Mouse (Mus musculus): Measurements from ENCODE around the gene Krt23. TPM values are rescaled to one million over a fixed set of nuclear protein-coding genes. Genes with fewer than 3 reads are reported as not detected.

The Krt23 gene
- polyA plus RNA-seq, 1 experiment from 2014 or later, result not detected

DNA sequence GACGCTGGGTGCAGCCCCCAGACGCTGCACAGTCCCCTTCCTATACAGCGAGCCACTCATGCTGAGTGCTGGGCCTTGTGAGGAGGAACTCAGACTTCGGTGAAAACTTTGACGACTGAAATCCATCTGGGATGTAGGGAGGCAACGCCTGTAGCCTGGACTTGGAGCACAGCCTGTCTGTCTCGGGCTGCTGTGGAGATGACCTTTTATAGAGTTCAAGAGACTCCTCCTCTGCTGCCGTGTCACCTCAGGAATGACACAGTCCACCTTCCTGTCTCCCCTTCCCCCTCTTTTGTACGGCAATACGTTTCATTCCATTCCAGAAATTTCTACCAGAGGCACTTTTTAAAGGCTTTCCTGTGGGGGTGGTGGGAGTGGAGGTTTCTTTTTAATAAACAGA lies 55.0 kb downstream of the Krt23 start, which contains the start of gene Krt20:
TSS of gene Krt20 (minus strand) at position 179 of the 400 bp plus-strand sequence.
- H3K9me3 ChIP-seq, result no peaks in the 10 kb centered on the region
- no peak within 1 kb of the TSS for H3K4me3 ChIP-seq
- no peaks in the 10 kb centered on the region for H3K36me3 ChIP-seq
- H3K27ac ChIP-seq, result no peak within 1 kb of the TSS
- no peak for DNase-seq (ENCODE audit: low spot score)
- no peaks in the 10 kb centered on the region for H3K27me3 ChIP-seq (ENCODE audit: insufficient read depth, poor library complexity, severe bottlenecking)
- whole genome bisulfite sequencing, result 62% methylated on average over 10 of the region's 10 CpGs
- 0 out of 2 replicates have a peak, but pooled peaks cover 4% of the 10 kb centered on the region for H3K4me1 ChIP-seq (replicated peaks)

DNA sequence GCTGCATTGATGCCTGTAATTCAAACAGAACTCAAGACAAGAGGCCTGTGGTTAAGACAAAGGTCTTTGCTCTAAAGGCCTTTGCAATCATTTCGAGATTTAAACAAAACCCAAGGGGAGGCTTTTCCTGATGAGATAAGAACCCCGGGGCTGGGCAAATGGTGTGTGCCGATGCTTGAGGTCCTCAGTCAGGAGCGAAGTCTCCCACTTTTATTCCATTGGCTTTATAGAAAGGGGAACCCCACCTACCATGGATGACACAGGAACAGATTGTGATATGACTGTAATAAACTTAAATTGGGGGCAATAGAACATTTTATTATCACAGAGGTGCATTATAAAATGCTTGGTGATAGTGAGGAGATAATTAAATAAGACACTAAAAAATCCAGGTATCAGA lies 56.3 kb downstream of the Krt23 start:
- DNase-seq (ENCODE audit: low spot score), result no peak
- H3K27ac ChIP-seq, result no peak overlapping the region
- no peaks in the 10 kb centered on the region for H3K27me3 ChIP-seq (ENCODE audit: insufficient read depth, poor library complexity, severe bottlenecking)
- WGBS, result 75% methylated on average over 4 of the region's 4 CpGs
- H3K4me3 ChIP-seq, result no peak overlapping the region
- H3K4me1 ChIP-seq (replicated peaks), result 0 out of 2 replicates have a peak, but pooled peaks cover 4% of the 10 kb centered on the region
- H3K9me3 ChIP-seq, result no peaks in the 10 kb centered on the region
- H3K36me3 ChIP-seq, result no peaks in the 10 kb centered on the region

DNA sequence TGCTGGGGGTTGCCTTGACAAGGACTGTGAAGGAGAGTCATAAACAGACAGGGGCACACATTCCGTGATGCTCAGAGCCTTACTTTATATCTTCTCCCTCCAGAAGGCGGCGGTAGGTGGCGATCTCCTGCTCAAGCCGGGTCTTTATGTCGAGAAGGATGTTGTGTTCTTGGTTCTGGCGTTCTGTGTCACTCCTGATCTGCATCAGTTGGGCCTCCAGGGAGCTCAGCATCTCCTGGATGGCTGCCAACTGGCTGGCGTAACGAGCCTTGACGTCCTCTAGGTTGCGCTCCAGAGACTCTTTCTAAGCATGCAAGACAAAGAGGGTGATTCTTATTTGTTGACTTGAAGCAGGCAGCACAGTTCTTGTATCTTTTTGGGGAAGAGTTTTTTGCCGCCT lies 62.3 kb downstream of the Krt23 start:
- DNase-seq (ENCODE audit: low spot score), result peak; percentile 10
- WGBS, result 57% methylated on average over 12 of the region's 12 CpGs
- Histone ChIP-seq H3K9me3 (no peaks in the 10 kb centered on the region), H3K36me3 (no peaks in the 10 kb centered on the region), H3K4me1 (replicated peaks) (0 out of 2 replicates have a peak, but pooled peaks cover 3% of the 10 kb centered on the region), H3K27ac (no peak overlapping the region), H3K27me3 (ENCODE audit: insufficient read depth, poor library complexity, severe bottlenecking) (no peaks in the 10 kb centered on the region; the same call in 1 of the 2 replicates), H3K4me3 (no peak overlapping the region)

Other genes starting within 250 kb of the Krt23 start
- gene Krt222, start 249.1 kb downstream of the Krt23 start, polyA plus RNA-seq (2016; fragmentation: Nextera tagmentation; extraction: Ambion mirVana), result 0.15 and 0.59 TPM in 2 replicates
- gene Krt24, start 207.9 kb downstream of the Krt23 start, polyA plus RNA-seq (2016; fragmentation: Nextera tagmentation; extraction: Ambion mirVana), result not detected in 2 replicates
- gene Krt25, start 170.2 kb downstream of the Krt23 start, polyA plus RNA-seq (2016; fragmentation: Nextera tagmentation; extraction: Ambion mirVana), result 0.07 TPM in 1 of 2 replicates, not detected in the other
- gene Krt26, start 155.2 kb downstream of the Krt23 start, polyA plus RNA-seq (2016; fragmentation: Nextera tagmentation; extraction: Ambion mirVana), result 0.12 and 0.43 TPM in 2 replicates
- gene Krt27, start 142.0 kb downstream of the Krt23 start, polyA plus RNA-seq (2016; fragmentation: Nextera tagmentation; extraction: Ambion mirVana), result not detected in 2 replicates
- gene Krt28, start 118.2 kb downstream of the Krt23 start, polyA plus RNA-seq (2016; fragmentation: Nextera tagmentation; extraction: Ambion mirVana), result 0.25 and 0.26 TPM in 2 replicates
- 22.4 and 27.4 TPM in 2 replicates for gene Krt10, start 103.8 kb downstream of the Krt23 start, polyA plus RNA-seq (2016; fragmentation: Nextera tagmentation; extraction: Ambion mirVana)
- gene Krt12, start 70.9 kb downstream of the Krt23 start, polyA plus RNA-seq (2016; fragmentation: Nextera tagmentation; extraction: Ambion mirVana), result 0.09 TPM in 1 of 2 replicates, not detected in the other
- 0.35 and 1.6 TPM in 2 replicates for gene Krt20, start 55.0 kb downstream of the Krt23 start, polyA plus RNA-seq (2016; fragmentation: Nextera tagmentation; extraction: Ambion mirVana)
- gene Krt39, start 28.2 kb upstream of the Krt23 start, polyA plus RNA-seq (2016; fragmentation: Nextera tagmentation; extraction: Ambion mirVana), result not detected in 2 replicates
- gene Krt40, start 50.0 kb upstream of the Krt23 start, polyA plus RNA-seq (2016; fragmentation: Nextera tagmentation; extraction: Ambion mirVana), result not detected in 2 replicates
- gene Krtap3-3, start 57.7 kb upstream of the Krt23 start, polyA plus RNA-seq (2016; fragmentation: Nextera tagmentation; extraction: Ambion mirVana), result not detected in 2 replicates
- not detected in 2 replicates for gene Krtap3-2, start 63.7 kb upstream of the Krt23 start, polyA plus RNA-seq (2016; fragmentation: Nextera tagmentation; extraction: Ambion mirVana)
- not detected in 2 replicates for gene Gm11939, start 66.3 kb upstream of the Krt23 start, polyA plus RNA-seq (2016; fragmentation: Nextera tagmentation; extraction: Ambion mirVana)
- gene Krtap3-1, start 73.5 kb upstream of the Krt23 start, polyA plus RNA-seq (2016; fragmentation: Nextera tagmentation; extraction: Ambion mirVana), result not detected in 2 replicates
- not detected in 2 replicates for gene Krtap1-5, start 87.9 kb upstream of the Krt23 start, polyA plus RNA-seq (2016; fragmentation: Nextera tagmentation; extraction: Ambion mirVana)
- not detected in 2 replicates for gene Krtap1-4, start 90.5 kb upstream of the Krt23 start, polyA plus RNA-seq (2016; fragmentation: Nextera tagmentation; extraction: Ambion mirVana)
- not detected in 2 replicates for gene Krtap1-3, start 98.2 kb upstream of the Krt23 start, polyA plus RNA-seq (2016; fragmentation: Nextera tagmentation; extraction: Ambion mirVana)
- not detected in 2 replicates for gene Krtap9-3, start 105.0 kb upstream of the Krt23 start, polyA plus RNA-seq (2016; fragmentation: Nextera tagmentation; extraction: Ambion mirVana)
- not detected in 2 replicates for gene Gm11938, start 110.2 kb upstream of the Krt23 start, polyA plus RNA-seq (2016; fragmentation: Nextera tagmentation; extraction: Ambion mirVana)
- gene Gm11937, start 117.1 kb upstream of the Krt23 start, polyA plus RNA-seq (2016; fragmentation: Nextera tagmentation; extraction: Ambion mirVana), result not detected in 2 replicates
- gene Krtap2-4, start 121.7 kb upstream of the Krt23 start, polyA plus RNA-seq (2016; fragmentation: Nextera tagmentation; extraction: Ambion mirVana), result not detected in 2 replicates
- gene Gm11562, start 127.3 kb upstream of the Krt23 start, polyA plus RNA-seq (2016; fragmentation: Nextera tagmentation; extraction: Ambion mirVana), result not detected in 2 replicates
- gene Krtap4-1, start 135.1 kb upstream of the Krt23 start, polyA plus RNA-seq (2016; fragmentation: Nextera tagmentation; extraction: Ambion mirVana), result not detected in 2 replicates
- not detected in 2 replicates for gene Krtap4-2, start 141.9 kb upstream of the Krt23 start, polyA plus RNA-seq (2016; fragmentation: Nextera tagmentation; extraction: Ambion mirVana)
- gene Krtap4-7, start 151.0 kb upstream of the Krt23 start, polyA plus RNA-seq (2016; fragmentation: Nextera tagmentation; extraction: Ambion mirVana), result not detected in 2 replicates
- not detected in 2 replicates for gene Gm11555, start 157.1 kb upstream of the Krt23 start, polyA plus RNA-seq (2016; fragmentation: Nextera tagmentation; extraction: Ambion mirVana)
- not detected in 2 replicates for gene Gm11563, start 165.8 kb upstream of the Krt23 start, polyA plus RNA-seq (2016; fragmentation: Nextera tagmentation; extraction: Ambion mirVana)
- gene Krtap4-6, start 172.8 kb upstream of the Krt23 start, polyA plus RNA-seq (2016; fragmentation: Nextera tagmentation; extraction: Ambion mirVana), result not detected in 2 replicates
- not detected in 2 replicates for gene Gm14190, start 197.6 kb upstream of the Krt23 start, polyA plus RNA-seq (2016; fragmentation: Nextera tagmentation; extraction: Ambion mirVana)
- not detected in 2 replicates for gene Gm14180, start 241.2 kb upstream of the Krt23 start, polyA plus RNA-seq (2016; fragmentation: Nextera tagmentation; extraction: Ambion mirVana)